Comparison of ENCODE assay signal across 12 mouse cellular contexts in genomic region chr9:32745998-32746397, GRCm38 (mm10).
DNase-seq lines count a peak whose midpoint lies in the region; ATAC-seq and TF ChIP-seq lines count a peak whose summit lies in the region.
"Had no signal": no experiment of that assay in that cellular context is flagged by ENCODE, and none has a peak within 500 bp of the region (broad histone marks: within the 10 kb centered on the region; RNA-seq: fewer than 3 reads in every experiment).

No protein-coding gene starts in this region.

- TF ChIP-seq POLR2A in spleen, adult 2 months (IDR thresholded peaks at IDR 0.05; ENCODE audit: low read depth, low read length), result no peak

- ATAC-seq in heart, embryonic 12.5 days (ENCODE audit: insufficient number of reproducible peaks, low FRiP score), result no peak
- ATAC-seq in lung, postnatal 0 days, result peak; percentile 86
- no peak for ATAC-seq in hindbrain, postnatal 0 days
- ATAC-seq: forebrain, embryonic 15.5 days had no signal

- H3K27me3 ChIP-seq in heart, embryonic 12.5 days (replicated peaks), result no peaks in the 10 kb centered on the region
- no peaks in the 10 kb centered on the region for H3K27me3 ChIP-seq in spleen, adult 2 months (ENCODE audit: control insufficient read depth, insufficient read depth, low read length)
- H3K27me3 ChIP-seq in lung, postnatal 0 days (replicated peaks; ENCODE audit: insufficient read depth, low read length), result no peaks in the 10 kb centered on the region
- H3K27me3 ChIP-seq in hindbrain, postnatal 0 days (ENCODE audit: insufficient read depth, low read length), result no peaks in the 10 kb centered on the region; the same call in 1 of the 2 replicates
- H3K27me3 ChIP-seq: embryonic facial prominence, embryonic 15.5 days; forebrain, embryonic 15.5 days had no signal

- H3K4me1 ChIP-seq in heart, embryonic 12.5 days (replicated peaks), result peaks cover 56% of the 10 kb centered on the region
- peaks cover 59% of the 10 kb centered on the region for H3K4me1 ChIP-seq in spleen, adult 2 months (ENCODE audit: control insufficient read depth, insufficient read depth, insufficient read length)
- no peaks in the 10 kb centered on the region for H3K4me1 ChIP-seq in lung, postnatal 0 days (ENCODE audit: insufficient read depth, low read depth, low read length)
- no peaks in the 10 kb centered on the region for H3K4me1 ChIP-seq in hindbrain, postnatal 0 days (ENCODE audit: insufficient read depth, low read length)
- H3K4me1 ChIP-seq: embryonic facial prominence, embryonic 15.5 days; forebrain, embryonic 15.5 days had no signal

- intact Hi-C loops in heart, postnatal 25 days (cut with DNase I), result loop anchor here (5.0 kb wide), 1 partner anchor 196 kb away; no protein-coding TSS in a partner anchor

- peak overlapping the region; percentile 37; the same call in 1 of the 2 replicates for H3K27ac ChIP-seq in heart, embryonic 12.5 days (ENCODE audit: poor library complexity, severe bottlenecking)
- peak overlapping the region; percentile 88 for H3K27ac ChIP-seq in spleen, adult 2 months (ENCODE audit: insufficient read depth, low read length)
- H3K27ac ChIP-seq in lung, postnatal 0 days (ENCODE audit: low read length), result peak overlapping the region; percentile 49; the same call in 1 of the 2 replicates
- no peak overlapping the region for H3K27ac ChIP-seq in hindbrain, postnatal 0 days
- H3K27ac ChIP-seq: embryonic facial prominence, embryonic 15.5 days; forebrain, embryonic 15.5 days had no signal

- no peak overlapping the region for H3K4me3 ChIP-seq in heart, embryonic 12.5 days
- no peak overlapping the region for H3K4me3 ChIP-seq in spleen, adult 2 months (ENCODE audit: extremely low read depth, insufficient read depth, insufficient read length)
- H3K4me3 ChIP-seq in lung, postnatal 0 days (ENCODE audit: low read depth, low read length), result no peak overlapping the region
- H3K4me3 ChIP-seq in hindbrain, postnatal 0 days (ENCODE audit: low read length), result no peak overlapping the region
- H3K4me3 ChIP-seq: embryonic facial prominence, embryonic 15.5 days; forebrain, embryonic 15.5 days had no signal

- H3K9me3 ChIP-seq in heart, embryonic 12.5 days (replicated peaks), result no peaks in the 10 kb centered on the region
- no peaks in the 10 kb centered on the region for H3K9me3 ChIP-seq in lung, postnatal 0 days (ENCODE audit: low read length)
- no peaks in the 10 kb centered on the region for H3K9me3 ChIP-seq in hindbrain, postnatal 0 days (ENCODE audit: low read length)
- H3K9me3 ChIP-seq: embryonic facial prominence, embryonic 15.5 days; forebrain, embryonic 15.5 days had no signal

- H3K36me3 ChIP-seq in heart, embryonic 12.5 days, result peaks cover 33% of the 10 kb centered on the region
- H3K36me3 ChIP-seq in spleen, adult 2 months (ENCODE audit: control insufficient read depth, insufficient read depth, low read length), result peaks cover 51% of the 10 kb centered on the region
- H3K36me3 ChIP-seq in lung, postnatal 0 days (ENCODE audit: insufficient read depth, low read length), result peaks cover 16% of the 10 kb centered on the region; the same call in 1 of the 2 replicates
- H3K36me3 ChIP-seq in hindbrain, postnatal 0 days (ENCODE audit: insufficient read depth, low read length), result no peaks in the 10 kb centered on the region
- H3K36me3 ChIP-seq: embryonic facial prominence, embryonic 15.5 days; forebrain, embryonic 15.5 days had no signal

- H3K4me2 ChIP-seq in heart, embryonic 12.5 days, result no peak overlapping the region
- peak overlapping the region; percentile 15; the same call in 1 of the 2 replicates for H3K4me2 ChIP-seq in lung, postnatal 0 days (replicated peaks; ENCODE audit: low read depth, low read length)
- no peak overlapping the region for H3K4me2 ChIP-seq in hindbrain, postnatal 0 days (ENCODE audit: low read depth, low read length)
- H3K4me2 ChIP-seq: embryonic facial prominence, embryonic 15.5 days; forebrain, embryonic 15.5 days had no signal

- DNase-seq in heart, postnatal 25 days (ENCODE audit: low spot score), result no peak
- DNase-seq in spleen, adult 2 months (ENCODE audit: low read depth in 1 of 2, low spot score in 2 of 2), result no peak
- no peak for DNase-seq in spleen, adult 18-20 months
- peak; percentile 74 for DNase-seq in lung, postnatal 0 days (ENCODE audit: low spot score)
- peak; percentile 81 for DNase-seq in thymus, postnatal 4 days
- no peak for DNase-seq in adrenal gland, adult 8-10 months
- no peak for DNase-seq in hindbrain, postnatal 0 days (ENCODE audit: low spot score)
- DNase-seq: adrenal gland, postnatal 10 days; cerebellum, postnatal 25 days had no signal

- no peak for TF ChIP-seq EP300 in lung, postnatal 0 days (IDR thresholded peaks at IDR 0.05)

- WGBS in heart, embryonic 12.5 days, result 90% methylated on average over 8 of the region's 8 CpGs
- WGBS in spleen, adult 2 months, result 20% methylated on average over 8 of the region's 8 CpGs
- 57% methylated on average over 8 of the region's 8 CpGs for WGBS in lung, postnatal 0 days
- WGBS in hindbrain, postnatal 0 days, result 96% methylated on average over 8 of the region's 8 CpGs

- no peak overlapping the region for H3K9ac ChIP-seq in heart, embryonic 12.5 days
- no peak overlapping the region for H3K9ac ChIP-seq in lung, postnatal 0 days (replicated peaks; ENCODE audit: low read depth)
- H3K9ac ChIP-seq in hindbrain, postnatal 0 days (replicated peaks; ENCODE audit: low read length), result no peak overlapping the region
- H3K9ac ChIP-seq: embryonic facial prominence, embryonic 15.5 days; forebrain, embryonic 15.5 days had no signal

- TF ChIP-seq CTCF in spleen, adult 2 months (IDR thresholded peaks at IDR 0.05; ENCODE audit: extremely low read depth, insufficient read depth, insufficient read length, insufficient replicate concordance), result no peak
- no peak for TF ChIP-seq CTCF in lung, postnatal 0 days (IDR thresholded peaks at IDR 0.05)
- no peak for TF ChIP-seq CTCF in hindbrain, postnatal 0 days (IDR thresholded peaks at IDR 0.05; ENCODE audit: low read depth)

Comparison
In these comparisons a context has a peak if more than half of its experiments do, and no peak if none do; other contexts are left out.
1. DNase-seq: peak in lung, postnatal 0 days (single experiment) and thymus, postnatal 4 days (single experiment); none in heart, postnatal 25 days (single experiment), spleen, adult 2 months (0 of 2), spleen, adult 18-20 months (0 of 2), adrenal gland, adult 8-10 months (single experiment) and hindbrain, postnatal 0 days (single experiment).